Comparison of ENCODE assay signal across 18 mouse cellular contexts in the genomic region with DNA sequence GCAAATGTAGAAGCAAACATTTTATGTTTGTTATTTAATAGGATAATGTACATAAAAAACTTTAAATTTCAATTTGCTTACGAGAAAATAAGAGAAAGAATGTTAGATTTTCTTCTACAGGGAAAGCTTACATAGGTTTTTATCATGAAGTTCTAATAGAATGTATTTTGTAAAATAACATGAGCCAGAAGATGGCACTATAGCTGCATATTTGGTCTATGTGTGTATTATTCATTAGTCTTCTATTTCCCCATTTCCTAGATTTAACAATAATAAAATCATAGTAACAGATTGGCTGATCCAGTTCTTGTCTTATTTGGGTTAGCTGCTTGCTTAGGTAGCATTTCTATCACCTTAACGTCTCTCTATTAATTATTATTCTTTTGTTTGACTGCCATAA. TPM values are rescaled to one million over a fixed set of nuclear protein-coding genes. Genes with fewer than 3 reads are reported as not detected.
DNase-seq lines count a peak whose midpoint lies in the region; ATAC-seq and TF ChIP-seq lines count a peak whose summit lies in the region.
"Had no signal": no experiment of that assay in that cellular context is flagged by ENCODE, and none has a peak within 500 bp of the region (broad histone marks: within the 10 kb centered on the region; RNA-seq: fewer than 3 reads in every experiment).

No protein-coding gene starts in this region.

- DNase-seq in hindbrain, postnatal 0 days (ENCODE audit: low spot score): peak; percentile 57
- no peak for DNase-seq in liver, postnatal 0 days
- DNase-seq in liver (no peak), MN1 (ENCODE audit: low spot score) (peak; percentile 20)
- DNase-seq in embryonic facial prominence, embryonic 14.5 days (ENCODE audit: low spot score): peak; percentile 29
- no peak for DNase-seq in adrenal gland, adult (ENCODE audit: inconsistent age in 2 of 2, low spot score in 1 of 2)
- DNase-seq: gastrocnemius, postnatal 10 days; kidney, adult 8-10 months; lung, postnatal 36 days; right cerebral cortex, postnatal 14 days had no signal

- TF ChIP-seq CTCF in hindbrain, postnatal 0 days (IDR thresholded peaks at IDR 0.05; ENCODE audit: low read depth): peak; percentile 44
- peak; percentile 28; the same call in 1 of the 2 replicates for TF ChIP-seq CTCF in liver, postnatal 0 days (IDR thresholded peaks at IDR 0.05; ENCODE audit: low read depth)

- H3K27me3 ChIP-seq in hindbrain, postnatal 0 days (ENCODE audit: insufficient read depth, low read length): no peaks in the 10 kb centered on the region
- H3K27me3 ChIP-seq in hindbrain, embryonic 16.5 days (replicated peaks; ENCODE audit: control insufficient read depth, insufficient read depth, low read length): no peaks in the 10 kb centered on the region
- H3K27me3 ChIP-seq in liver, postnatal 0 days (ENCODE audit: insufficient read depth, low read length): no peaks in the 10 kb centered on the region
- no peaks in the 10 kb centered on the region for H3K27me3 ChIP-seq in embryonic facial prominence, embryonic 14.5 days (replicated peaks; ENCODE audit: control insufficient read depth, insufficient read depth, low read length)
- no peaks in the 10 kb centered on the region for H3K27me3 ChIP-seq in liver, embryonic 12.5 days (replicated peaks)
- H3K27me3 ChIP-seq: heart, embryonic 12.5 days; limb, embryonic 13.5 days had no signal

- ATAC-seq in hindbrain, postnatal 0 days: no peak
- ATAC-seq in hindbrain, embryonic 16.5 days: no peak
- no peak for ATAC-seq in liver, postnatal 0 days
- ATAC-seq in embryonic facial prominence, embryonic 14.5 days (ENCODE audit: low read depth): no peak
- no peak for ATAC-seq in liver, embryonic 12.5 days
- ATAC-seq: midbrain, embryonic 16.5 days had no signal

- no peak overlapping the region for H3K9ac ChIP-seq in hindbrain, postnatal 0 days (replicated peaks; ENCODE audit: low read length)
- no peak overlapping the region for H3K9ac ChIP-seq in hindbrain, embryonic 16.5 days (ENCODE audit: low read depth, low read length)
- no peak overlapping the region for H3K9ac ChIP-seq in liver, postnatal 0 days (replicated peaks)
- H3K9ac ChIP-seq in embryonic facial prominence, embryonic 14.5 days (ENCODE audit: low read depth, low read length): no peak overlapping the region
- H3K9ac ChIP-seq in liver, embryonic 12.5 days: no peak overlapping the region
- H3K9ac ChIP-seq: heart, embryonic 12.5 days; limb, embryonic 13.5 days had no signal

- H3K4me1 ChIP-seq in hindbrain, postnatal 0 days (ENCODE audit: insufficient read depth, low read length): no peaks in the 10 kb centered on the region
- no peaks in the 10 kb centered on the region for H3K4me1 ChIP-seq in hindbrain, embryonic 16.5 days (ENCODE audit: control insufficient read depth, insufficient read depth, low read depth, low read length)
- no peaks in the 10 kb centered on the region for H3K4me1 ChIP-seq in liver, postnatal 0 days (ENCODE audit: insufficient read depth)
- no peaks in the 10 kb centered on the region for H3K4me1 ChIP-seq in embryonic facial prominence, embryonic 14.5 days (ENCODE audit: control insufficient read depth, insufficient read depth, low read length)
- no peaks in the 10 kb centered on the region for H3K4me1 ChIP-seq in liver, embryonic 12.5 days
- H3K4me1 ChIP-seq: heart, embryonic 12.5 days; limb, embryonic 13.5 days had no signal

- H3K27ac ChIP-seq in hindbrain, postnatal 0 days: no peak overlapping the region
- no peak overlapping the region for H3K27ac ChIP-seq in hindbrain, embryonic 16.5 days (ENCODE audit: low read depth, low read length)
- no peak overlapping the region for H3K27ac ChIP-seq in liver, postnatal 0 days (ENCODE audit: low read depth)
- H3K27ac ChIP-seq in embryonic facial prominence, embryonic 14.5 days (replicated peaks; ENCODE audit: low read depth, low read length): no peak overlapping the region
- H3K27ac ChIP-seq in liver, embryonic 12.5 days: no peak overlapping the region
- H3K27ac ChIP-seq: limb, embryonic 13.5 days had no signal

- TF ChIP-seq EP300 in liver, postnatal 0 days (IDR thresholded peaks at IDR 0.05; ENCODE audit: low read depth): no peak

- no peaks in the 10 kb centered on the region for H3K9me3 ChIP-seq in hindbrain, postnatal 0 days (ENCODE audit: low read length)
- no peaks in the 10 kb centered on the region for H3K9me3 ChIP-seq in hindbrain, embryonic 16.5 days (ENCODE audit: control insufficient read depth, low read length)
- no peaks in the 10 kb centered on the region for H3K9me3 ChIP-seq in liver, postnatal 0 days (ENCODE audit: low read length)
- H3K9me3 ChIP-seq in embryonic facial prominence, embryonic 14.5 days (ENCODE audit: control insufficient read depth, low read length): no peaks in the 10 kb centered on the region
- no peaks in the 10 kb centered on the region for H3K9me3 ChIP-seq in liver, embryonic 12.5 days (replicated peaks)
- H3K9me3 ChIP-seq: heart, embryonic 12.5 days; limb, embryonic 13.5 days had no signal

- H3K36me3 ChIP-seq in hindbrain, postnatal 0 days (ENCODE audit: insufficient read depth, low read length): no peaks in the 10 kb centered on the region
- H3K36me3 ChIP-seq in hindbrain, embryonic 16.5 days (ENCODE audit: control insufficient read depth, insufficient read depth, low read length): no peaks in the 10 kb centered on the region
- H3K36me3 ChIP-seq in liver, postnatal 0 days (replicated peaks; ENCODE audit: insufficient read depth, low read length): no peaks in the 10 kb centered on the region
- no peaks in the 10 kb centered on the region for H3K36me3 ChIP-seq in embryonic facial prominence, embryonic 14.5 days (ENCODE audit: control insufficient read depth, insufficient read depth, low read length)
- no peaks in the 10 kb centered on the region for H3K36me3 ChIP-seq in liver, embryonic 12.5 days
- H3K36me3 ChIP-seq: heart, embryonic 12.5 days; limb, embryonic 13.5 days had no signal

- H3K4me2 ChIP-seq in hindbrain, postnatal 0 days (ENCODE audit: low read depth, low read length): no peak overlapping the region
- H3K4me2 ChIP-seq in hindbrain, embryonic 16.5 days (ENCODE audit: low read length): no peak overlapping the region
- H3K4me2 ChIP-seq in liver, postnatal 0 days (ENCODE audit: low read depth, low read length): no peak overlapping the region
- no peak overlapping the region for H3K4me2 ChIP-seq in embryonic facial prominence, embryonic 14.5 days (ENCODE audit: low read depth, low read length)
- H3K4me2 ChIP-seq in liver, embryonic 12.5 days: no peak overlapping the region
- H3K4me2 ChIP-seq: heart, embryonic 12.5 days; limb, embryonic 13.5 days had no signal

- no peak overlapping the region for H3K4me3 ChIP-seq in hindbrain, postnatal 0 days (ENCODE audit: low read length)
- H3K4me3 ChIP-seq in hindbrain, embryonic 16.5 days (ENCODE audit: low read length): no peak overlapping the region
- no peak overlapping the region for H3K4me3 ChIP-seq in liver, postnatal 0 days (ENCODE audit: low read depth, low read length)
- no peak overlapping the region for H3K4me3 ChIP-seq in embryonic facial prominence, embryonic 14.5 days (ENCODE audit: low read depth, low read length)
- H3K4me3 ChIP-seq in liver, embryonic 12.5 days: no peak overlapping the region
- H3K4me3 ChIP-seq: heart, embryonic 12.5 days; limb, embryonic 13.5 days had no signal

- WGBS in hindbrain, postnatal 0 days: 64% methylated on average over 2 of the region's 2 CpGs
- 74% methylated on average over 2 of the region's 2 CpGs for WGBS in hindbrain, embryonic 16.5 days
- WGBS in liver, postnatal 0 days (ENCODE audit: insufficient replicate concordance): 60% methylated on average over 2 of the region's 2 CpGs
- 67% methylated on average over 2 of the region's 2 CpGs for WGBS in embryonic facial prominence, embryonic 14.5 days
- WGBS in liver, embryonic 12.5 days (ENCODE audit: insufficient replicate concordance): 49% methylated on average over 2 of the region's 2 CpGs

RNA-seq across cellular contexts. Expression of gene Tmprss11a, which starts 13.8 kb away (rescaled TPM):
- total RNA-seq in hindbrain, postnatal 0 days (2014; rRNA removed): not detected in 2 replicates
- polyA plus RNA-seq in hindbrain, postnatal 0 days (2015; fragmentation: Nextera tagmentation; extraction: Ambion mirVana): 0.06 TPM in 1 of 2 replicates, not detected in the other
- polyA plus RNA-seq in hindbrain, embryonic 16.5 days (2015; fragmentation: Nextera tagmentation; extraction: Ambion mirVana): not detected in 2 replicates
- not detected in 2 replicates for polyA plus RNA-seq in liver, postnatal 0 days (2015; fragmentation: Nextera tagmentation; extraction: Ambion mirVana)
- polyA plus RNA-seq in embryonic facial prominence, embryonic 14.5 days (2014; fragmentation: Nextera tagmentation; extraction: Ambion mirVana): 1.0 and 2.2 TPM in 2 replicates
- not detected in 2 replicates for polyA plus RNA-seq in liver, embryonic 12.5 days (2016; fragmentation: Nextera tagmentation; extraction: Ambion mirVana)
- total RNA-seq: gastrocnemius, postnatal 10 days; hematopoietic stem cell, adult 5-6 weeks; layer of hippocampus, postnatal 10 days had no signal
- polyA plus RNA-seq: heart, embryonic 12.5 days; limb, embryonic 13.5 days; midbrain, embryonic 16.5 days; neural tube, embryonic 14.5 days had no signal

RNA-seq across cellular contexts. Expression of gene Tmprss11g, which starts 35.8 kb away (rescaled TPM):
- total RNA-seq in hindbrain, postnatal 0 days (2014; rRNA removed): not detected in 2 replicates
- polyA plus RNA-seq in hindbrain, postnatal 0 days (2015; fragmentation: Nextera tagmentation; extraction: Ambion mirVana): not detected in 2 replicates
- not detected in 2 replicates for polyA plus RNA-seq in hindbrain, embryonic 16.5 days (2015; fragmentation: Nextera tagmentation; extraction: Ambion mirVana)
- polyA plus RNA-seq in liver, postnatal 0 days (2015; fragmentation: Nextera tagmentation; extraction: Ambion mirVana): not detected in 2 replicates
- polyA plus RNA-seq in embryonic facial prominence, embryonic 14.5 days (2014; fragmentation: Nextera tagmentation; extraction: Ambion mirVana): 0.57 TPM in 1 of 2 replicates, not detected in the other
- not detected in 2 replicates for polyA plus RNA-seq in liver, embryonic 12.5 days (2016; fragmentation: Nextera tagmentation; extraction: Ambion mirVana)
- total RNA-seq: gastrocnemius, postnatal 10 days; hematopoietic stem cell, adult 5-6 weeks; layer of hippocampus, postnatal 10 days had no signal
- polyA plus RNA-seq: heart, embryonic 12.5 days; limb, embryonic 13.5 days; midbrain, embryonic 16.5 days; neural tube, embryonic 14.5 days had no signal

Comparison
In these comparisons a context has a peak if more than half of its experiments do, and no peak if none do; other contexts are left out.
1. DNase-seq: peak in hindbrain, postnatal 0 days (single experiment), MN1 (single experiment) and embryonic facial prominence, embryonic 14.5 days (single experiment); none in liver, postnatal 0 days (single experiment), liver (single experiment) and adrenal gland, adult (0 of 2).